Mouse (Mus musculus) kidney, postnatal 0 days (tissue): ENCODE data around the gene Ugt1a6a. TPM values are rescaled to one million over a fixed set of nuclear protein-coding genes. Genes with fewer than 3 reads are reported as not detected.
"Not testable (repeated sequence)": the region's sequence is repeated elsewhere in the genome, so short reads cannot be mapped to it uniquely, and the experiment has no call there.

Source experiments
- ATAC-seq: fragments of 200-750 bp; cut with Nextera tagmentation; replicated peaks from 2 replicates; pipeline ENCODE4 v1.8.0; 2017; ENCODE audit warnings: low read depth, moderate number of reproducible peaks, moderate TSS enrichment, moderate library complexity; ENCODE audit not compliant: low FRiP score
- DNase-seq: peaks from one replicate; pipeline ENCODE4 v3.0.0-alpha.2; 2016; ENCODE audit warnings: low spot score
- H3K27ac ChIP-seq: fragments of 300-500 bp; sonication (generic); 2 replicates; pipeline ENCODE4 v1.5.1; 2014; ENCODE audit warnings: mild to moderate bottlenecking
- H3K27me3 ChIP-seq: fragments of 300-500 bp; sonication (generic); 2 replicates; pipeline ENCODE4 v1.6.1; 2014; ENCODE audit warnings: low read length, mixed read lengths; ENCODE audit not compliant: insufficient read depth
- H3K36me3 ChIP-seq: fragments of 300-500 bp; sonication (generic); 2 replicates; pipeline ENCODE4 v1.6.1; 2014; ENCODE audit warnings: low read length, mixed read lengths; ENCODE audit not compliant: insufficient read depth
- H3K4me1 ChIP-seq: fragments of 300-500 bp; sonication (generic); replicated peaks from 2 replicates; pipeline ENCODE4 v1.6.1; 2014; ENCODE audit warnings: antibody characterized with exemption, low read length, mixed read lengths; ENCODE audit not compliant: insufficient read depth
- H3K4me2 ChIP-seq: fragments of 300-500 bp; sonication (generic); 2 replicates; pipeline ENCODE4 v1.6.1; 2014; ENCODE audit warnings: mild to moderate bottlenecking, low read length, moderate library complexity, mixed read lengths
- H3K4me3 ChIP-seq: fragments of 300-500 bp; sonication (generic); replicated peaks from 2 replicates; pipeline ENCODE4 v1.5.1; 2014; ENCODE audit warnings: low read depth, low read length
- H3K9ac ChIP-seq: fragments of 300-500 bp; sonication (generic); 2 replicates; pipeline ENCODE4 v1.6.1; 2014; ENCODE audit warnings: low read depth, low read length
- H3K9me3 ChIP-seq: fragments of 300-500 bp; sonication (generic); replicated peaks from 2 replicates; pipeline ENCODE4 v1.6.1; 2016; ENCODE audit warnings: low read length, inconsistent platforms, mixed read lengths
- CTCF ChIP-seq: IDR thresholded peaks from 2 replicates; pipeline ENCODE4 v1.5.1; 2016; ENCODE audit warnings: antibody characterized with exemption, low read depth, mild to moderate bottlenecking, moderate library complexity
- WGBS: fragments of 180-500 bp; shearing (Covaris S2); extraction: QIAGEN DNeasy Blood & Tissue Kit; methylation state at CpG from one replicate; pipeline ENCODE4 v1.1.7; 2014; 5-methylcytosine and 5-hydroxymethylcytosine counted together
- polyA plus RNA-seq: library from polyadenylated mRNA; unstranded; fragments of >200 nt; fragmentation: Nextera tagmentation; extraction: Ambion mirVana; gene quantifications from 2 replicates; pipeline ENCODE4 v1.2.1, GENCODE M21; 2015

Ugt1a6a gene
- polyA plus RNA-seq, 1 experiment from 2014 or later: 9.3 TPM

- no peak overlapping the region for H3K27ac ChIP-seq
- no peak overlapping the region for H3K4me3 ChIP-seq
- H3K4me2 ChIP-seq: no peak overlapping the region
- no peaks in the 10 kb centered on the region for H3K36me3 ChIP-seq
- no peaks in the 10 kb centered on the region for H3K4me1 ChIP-seq
- no peak for ATAC-seq
- TF ChIP-seq CTCF: peak; percentile 20; the same call in 1 of the 2 replicates
- H3K27me3 ChIP-seq: no peaks in the 10 kb centered on the region
- peaks cover 48% of the 10 kb centered on the region for H3K9me3 ChIP-seq
- H3K9ac ChIP-seq: no peak overlapping the region
- 56% methylated on average over 2 of the region's 2 CpGs for WGBS
- DNase-seq: peak; percentile 3
Measured at GRCm38 (mm10) chr1:88217144-88217543, 82.5 kb downstream of the Ugt1a6a start.

DNA sequence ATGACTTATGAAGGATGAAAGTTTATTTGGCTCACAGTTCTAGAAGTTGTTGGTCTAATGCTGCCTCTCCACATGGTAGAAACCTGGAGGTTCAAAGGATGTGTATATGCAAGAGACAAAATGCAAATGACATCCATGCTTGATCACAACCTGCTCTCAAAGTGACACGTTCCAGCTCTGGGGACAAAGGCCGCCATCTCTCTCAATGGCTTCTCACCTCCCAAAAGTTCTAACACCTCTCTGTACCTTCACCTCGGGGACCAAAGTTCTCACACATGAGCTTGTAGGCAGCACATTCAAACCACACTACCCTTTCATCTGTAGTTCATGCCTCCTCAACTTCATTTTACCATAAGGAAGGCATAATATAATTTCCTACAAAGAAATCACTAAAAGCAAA lies 83.0 kb downstream of the Ugt1a6a start:
- no peak for TF ChIP-seq CTCF
- 41% methylated on average over 3 of the region's 3 CpGs for WGBS

GRCm38 (mm10) chr1:88218051-88218450 lies 83.4 kb downstream of the Ugt1a6a start:
- Histone ChIP-seq H3K36me3 (no peaks in the 10 kb centered on the region), H3K9me3 (peaks cover 39% of the 10 kb centered on the region), H3K4me1 (no peaks in the 10 kb centered on the region), H3K4me2 (no peak overlapping the region), H3K27ac (no peak overlapping the region), H3K27me3 (no peaks in the 10 kb centered on the region), H3K4me3 (no peak overlapping the region), H3K9ac (no peak overlapping the region)
- no peak for DNase-seq
- 72% methylated on average over 9 of the region's 9 CpGs for WGBS
- ATAC-seq: no peak
- TF ChIP-seq CTCF: no peak

More for the DNA sequence above, 83.0 kb downstream of the Ugt1a6a start:
- H3K9me3 ChIP-seq: peaks cover 43% of the 10 kb centered on the region
- H3K9ac ChIP-seq: no peak overlapping the region
- no peak overlapping the region for H3K4me3 ChIP-seq
- H3K27ac ChIP-seq: no peak overlapping the region
- H3K36me3 ChIP-seq: no peaks in the 10 kb centered on the region
- no peak overlapping the region for H3K4me2 ChIP-seq
- H3K27me3 ChIP-seq: no peaks in the 10 kb centered on the region
- peak; percentile 5 for DNase-seq
- ATAC-seq: no peak
- no peaks in the 10 kb centered on the region for H3K4me1 ChIP-seq

DNA sequence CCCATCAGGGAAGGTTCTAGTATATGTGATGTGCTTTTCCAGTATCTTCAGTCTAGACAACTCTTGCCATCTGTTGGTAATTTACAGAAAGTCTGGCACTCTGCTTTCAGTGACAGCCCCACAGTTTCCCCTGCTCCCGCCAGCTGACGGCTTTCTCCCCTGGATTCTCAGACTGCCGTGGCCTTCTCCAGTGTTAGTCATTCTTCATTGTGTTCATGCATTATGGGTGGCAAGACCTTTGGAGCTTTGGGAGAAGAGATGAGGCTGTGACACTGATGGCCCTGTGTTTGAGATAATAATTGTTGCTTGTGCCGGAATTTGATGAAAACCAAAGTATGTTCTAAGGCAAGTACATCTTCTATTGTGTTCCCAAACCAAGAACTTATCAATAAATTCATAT lies 84.0 kb downstream of the Ugt1a6a start:
- no peak overlapping the region for H3K9ac ChIP-seq

GRCm38 (mm10) chr1:88219054-88219453 lies 84.4 kb downstream of the Ugt1a6a start:
- ATAC-seq (no peak), DNase-seq (no peak)
- H3K4me1 ChIP-seq: no peaks in the 10 kb centered on the region

More for the DNA sequence above, 84.0 kb downstream of the Ugt1a6a start:
- TF ChIP-seq CTCF: no peak
- peaks cover 34% of the 10 kb centered on the region for H3K9me3 ChIP-seq
- H3K27ac ChIP-seq: no peak overlapping the region
- no peak overlapping the region for H3K4me3 ChIP-seq
- no peak overlapping the region for H3K4me2 ChIP-seq
- H3K4me1 ChIP-seq: no peaks in the 10 kb centered on the region
- no peaks in the 10 kb centered on the region for H3K27me3 ChIP-seq
- ATAC-seq: no peak
- DNase-seq: no peak
- WGBS: 47% methylated on average over 4 of the region's 4 CpGs
- H3K36me3 ChIP-seq: no peaks in the 10 kb centered on the region

DNA sequence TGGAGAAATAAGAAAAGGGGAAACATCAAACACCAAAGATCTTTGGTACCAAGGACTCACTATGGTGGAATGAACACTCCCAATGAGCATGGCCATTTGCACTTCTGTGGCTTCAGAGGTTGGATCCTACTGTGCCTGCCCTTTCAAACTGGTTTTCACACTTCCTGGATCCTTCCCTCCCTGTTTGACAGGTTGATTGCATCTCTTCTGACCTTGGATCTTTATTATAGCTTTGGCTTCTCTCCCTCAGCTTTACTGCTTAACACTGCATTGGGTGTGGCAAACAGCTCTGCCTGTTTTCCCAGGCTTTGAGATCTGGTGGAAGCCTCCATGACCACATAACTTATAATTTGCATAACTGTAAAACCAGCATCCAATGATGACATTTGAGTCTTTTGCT lies 85.7 kb downstream of the Ugt1a6a start:
- ATAC-seq (no peak), DNase-seq (no peak)
- H3K9ac ChIP-seq: no peak overlapping the region
- H3K4me1 ChIP-seq: no peaks in the 10 kb centered on the region
- no peaks in the 10 kb centered on the region for H3K27me3 ChIP-seq
- peaks cover 18% of the 10 kb centered on the region for H3K9me3 ChIP-seq
- H3K36me3 ChIP-seq: no peaks in the 10 kb centered on the region
- TF ChIP-seq CTCF: no peak
- no peak overlapping the region for H3K4me3 ChIP-seq
- no peak overlapping the region for H3K27ac ChIP-seq
- H3K4me2 ChIP-seq: no peak overlapping the region

More at GRCm38 (mm10) chr1:88219054-88219453, 84.4 kb downstream of the Ugt1a6a start:
- WGBS: 13% methylated on average over 1 of the region's 1 CpGs
- Histone ChIP-seq H3K27me3 (no peaks in the 10 kb centered on the region), H3K27ac (no peak overlapping the region), H3K9ac (no peak overlapping the region), H3K36me3 (no peaks in the 10 kb centered on the region), H3K9me3 (peaks cover 29% of the 10 kb centered on the region), H3K4me2 (no peak overlapping the region), H3K4me3 (no peak overlapping the region)
- no peak for TF ChIP-seq CTCF

GRCm38 (mm10) chr1:88222216-88222615 lies 87.6 kb downstream of the Ugt1a6a start:
- Histone ChIP-seq H3K4me2 (no peak overlapping the region), H3K9ac (no peak overlapping the region), H3K9me3 (peaks cover 5% of the 10 kb centered on the region), H3K4me1 (no peaks in the 10 kb centered on the region), H3K4me3 (no peak overlapping the region), H3K27ac (no peak overlapping the region), H3K36me3 (no peaks in the 10 kb centered on the region), H3K27me3 (no peaks in the 10 kb centered on the region)
- DNase-seq (no peak), ATAC-seq (no peak)
- TF ChIP-seq CTCF: no peak
- 46% methylated on average over 2 of the region's 2 CpGs for WGBS

GRCm38 (mm10) chr1:88223011-88223515 lies 88.5 kb downstream of the Ugt1a6a start:
- H3K4me3 ChIP-seq, H3K27ac ChIP-seq, H3K4me1 ChIP-seq, H3K9ac ChIP-seq, H3K9me3 ChIP-seq, H3K4me2 ChIP-seq, H3K27me3 ChIP-seq, ATAC-seq, DNase-seq, H3K36me3 ChIP-seq: not testable (repeated sequence)
